Mouse (Mus musculus): ENCODE data around the gene Lamtor2.

Gene Lamtor2

GRCm38 (mm10) chr3:88523027-88523426 lies 29.8 kb downstream of the Lamtor2 start:
- no peak for DNase-seq

DNA sequence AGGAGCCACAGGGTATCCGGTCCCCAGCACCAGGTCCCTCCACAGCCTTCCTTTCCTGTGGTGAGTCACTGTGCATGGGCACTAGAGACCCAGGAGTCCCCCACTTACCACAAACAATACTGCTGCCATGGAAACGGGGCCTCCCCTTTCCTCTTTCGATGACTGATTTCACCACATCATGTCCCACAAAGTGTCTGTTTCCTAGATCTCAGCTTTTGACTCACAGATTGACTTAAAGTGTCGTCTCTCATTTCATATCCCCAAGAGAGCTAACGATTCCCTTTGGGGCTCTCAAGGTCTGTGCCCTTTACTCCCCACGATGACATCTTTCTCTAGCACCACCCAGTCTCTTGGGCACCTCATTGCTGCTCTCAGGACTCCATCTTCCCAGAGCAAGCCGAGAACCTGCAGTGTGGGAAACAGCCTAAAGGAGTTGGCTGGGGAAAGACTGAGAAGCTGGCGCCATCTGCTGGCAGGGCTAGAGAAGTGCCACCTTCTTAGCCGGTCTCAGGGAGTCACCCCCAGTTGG lies 31.0 kb downstream of the Lamtor2 start:
- peak; percentile 68 to 75 for DNase-seq

DNA sequence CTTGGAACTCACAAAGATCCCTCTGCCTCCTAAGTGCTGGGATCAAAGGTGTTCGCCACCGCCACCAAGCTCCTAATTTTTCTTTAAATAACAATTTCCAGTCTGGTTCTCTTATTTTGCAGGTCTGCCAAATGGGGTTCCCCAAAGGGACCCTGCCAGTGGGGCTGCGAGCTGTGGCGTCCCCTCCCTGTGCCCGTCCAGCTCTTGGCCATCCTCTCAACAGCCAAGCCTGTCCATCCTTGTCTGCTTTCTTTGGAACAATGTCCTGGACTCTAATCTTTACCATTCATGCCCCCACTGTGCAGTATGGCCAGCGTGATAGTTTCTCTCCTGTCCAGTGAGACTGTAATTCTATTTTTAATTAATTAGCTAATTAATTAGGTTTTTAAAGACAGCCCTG lies 31.7 kb downstream of the Lamtor2 start:
- no peak for DNase-seq

DNA sequence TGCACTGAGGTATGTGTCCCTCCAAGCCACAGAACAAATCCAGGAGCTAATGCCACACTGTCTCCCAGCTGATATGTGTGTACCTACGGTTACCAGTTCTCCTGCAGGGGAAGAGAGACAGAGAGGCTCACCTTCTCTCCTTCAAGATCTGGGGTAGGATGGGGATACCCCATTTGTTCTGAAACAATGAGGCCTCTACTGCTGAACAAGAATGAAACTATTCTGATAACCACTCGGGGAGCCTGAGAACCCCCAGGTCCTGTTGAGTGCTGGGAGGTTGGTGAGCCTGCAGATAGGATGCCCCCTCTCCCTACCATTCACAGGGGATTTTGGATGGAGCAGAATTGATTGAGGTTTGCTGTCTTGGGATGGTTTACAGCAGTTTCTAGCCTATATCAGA lies 32.8 kb downstream of the Lamtor2 start:
- no peak for DNase-seq

DNA sequence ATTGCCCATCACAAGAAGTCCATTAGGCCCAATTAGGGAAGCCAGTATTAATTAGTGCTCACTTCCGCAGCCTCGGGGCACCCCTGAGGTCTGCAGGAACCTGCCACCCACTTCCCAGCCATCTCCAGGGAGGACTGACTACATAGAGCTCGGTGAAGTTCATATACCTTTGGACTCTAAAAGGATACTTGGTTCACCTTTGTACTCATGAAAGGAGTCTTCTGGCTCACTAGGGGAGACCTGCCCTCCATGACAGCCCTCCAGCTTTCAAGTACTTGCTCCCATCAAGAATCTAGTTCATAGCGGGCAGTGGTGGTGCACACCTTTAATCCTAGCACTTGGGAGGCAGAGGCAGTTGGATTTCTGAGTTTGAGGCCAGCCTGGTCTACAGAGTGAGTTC lies 34.5 kb downstream of the Lamtor2 start:
- no peak for DNase-seq

DNA sequence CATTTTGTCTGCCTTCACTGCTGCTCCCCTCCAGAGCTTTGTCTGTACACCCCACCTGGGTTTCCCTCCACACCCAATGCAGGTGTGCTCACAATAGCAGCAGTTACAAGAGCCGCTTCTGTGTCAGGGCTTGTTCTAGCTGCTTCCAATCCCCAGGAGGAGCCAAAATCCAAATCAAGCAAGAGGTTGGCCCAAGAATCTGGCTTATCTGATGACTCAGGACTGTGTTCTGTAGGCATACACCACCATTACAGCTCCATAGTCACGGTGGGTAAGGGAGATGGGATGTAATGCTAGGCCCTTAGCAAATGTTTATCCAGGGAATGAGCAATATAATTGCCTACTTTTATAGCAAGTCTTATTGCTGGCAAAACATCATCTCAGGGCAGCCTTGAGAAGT lies 36.5 kb downstream of the Lamtor2 start:
- DNase-seq: no peak

DNA sequence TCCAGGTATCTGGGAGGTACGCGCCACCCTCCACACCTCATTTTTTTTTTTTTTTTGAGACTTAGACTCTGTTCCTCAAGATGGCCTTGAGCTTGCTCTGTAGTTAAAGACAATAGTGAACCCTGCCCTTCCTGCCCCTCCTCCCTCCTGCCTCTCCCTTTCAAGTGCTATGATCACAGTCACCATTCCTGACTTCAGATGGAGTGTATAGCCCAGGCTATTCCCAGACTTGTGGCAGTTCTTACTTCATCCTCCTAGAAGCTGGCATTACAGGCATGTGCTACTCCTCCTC lies 37.8 kb downstream of the Lamtor2 start:
- no peak for DNase-seq

GRCm38 (mm10) chr3:88514231-88515094 lies 38.4 kb downstream of the Lamtor2 start:
- DNase-seq: no peak

DNA sequence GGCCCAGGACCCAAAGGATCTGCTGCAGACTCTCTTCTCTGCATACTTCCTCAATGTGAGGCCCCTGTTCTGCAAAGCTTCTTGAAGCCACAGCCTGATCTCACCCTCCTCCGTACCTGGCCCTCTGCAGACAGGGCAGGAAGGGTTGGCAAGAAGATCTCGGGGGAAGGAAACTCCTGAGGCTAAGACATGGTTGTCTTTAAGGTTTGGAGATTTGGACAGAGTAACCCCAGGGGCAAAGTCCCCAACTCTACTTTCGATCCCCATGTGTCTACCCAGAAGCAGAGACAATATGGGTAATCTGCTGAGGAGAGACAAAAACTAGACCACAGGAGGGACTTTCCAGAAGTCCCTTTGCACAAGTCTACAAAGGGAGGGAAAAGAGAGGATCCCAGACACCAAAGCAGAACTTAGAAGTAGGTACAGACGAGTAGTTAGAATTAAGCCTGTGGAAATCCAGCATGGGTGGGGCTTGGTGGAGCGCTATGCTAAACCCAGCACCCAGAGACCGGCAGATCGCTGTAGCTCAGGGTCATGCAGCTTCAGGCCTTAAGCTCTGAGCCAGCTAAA lies 39.2 kb downstream of the Lamtor2 start:
- no peak for DNase-seq

DNA sequence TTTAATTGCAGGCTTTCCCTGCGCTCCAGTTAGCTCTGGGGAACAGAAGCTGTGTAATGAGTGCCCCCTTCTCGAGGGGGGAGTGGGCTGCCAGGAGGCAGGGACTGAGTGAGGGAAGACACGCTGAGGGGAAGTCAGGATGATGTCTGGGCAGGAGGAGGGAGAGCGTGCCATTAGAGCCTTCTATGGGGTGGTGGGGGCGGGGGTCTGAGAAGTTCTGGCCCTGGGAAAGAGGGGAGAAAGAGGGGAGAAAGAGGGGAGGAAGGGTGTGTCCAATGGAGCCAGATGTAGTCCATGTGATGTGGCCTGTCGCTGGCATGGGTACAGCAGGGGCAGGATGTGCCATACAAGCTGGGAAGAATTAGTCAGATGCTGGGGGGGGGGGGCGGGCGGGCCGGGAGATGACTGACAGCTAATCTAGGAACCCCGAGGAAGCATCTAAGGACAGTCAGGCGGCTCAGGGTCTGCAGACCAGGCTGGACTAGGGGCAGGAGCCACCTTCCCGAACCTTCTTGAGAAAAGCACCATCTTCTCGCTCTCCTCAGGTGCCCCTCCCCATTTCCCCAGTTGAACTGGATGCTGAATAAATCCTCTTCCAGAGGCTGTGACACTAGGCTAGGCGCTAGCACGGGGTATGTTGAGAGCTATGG lies 39.9 kb downstream of the Lamtor2 start:
- no peak for DNase-seq

- DNase-seq: no peak
These were observed 40.6 kb downstream of the Lamtor2 start for GRCm38 (mm10) chr3:88512141-88512895.

GRCm38 (mm10) chr3:88511559-88511958 lies 41.3 kb downstream of the Lamtor2 start:
- DNase-seq: no peak

GRCm38 (mm10) chr3:88510421-88511289 lies 42.2 kb downstream of the Lamtor2 start:
- DNase-seq: no peak

- DNase-seq: peak; percentile 94 to 97
These were observed 43.0 kb downstream of the Lamtor2 start, which contains the start of gene Lmna for GRCm38 (mm10) chr3:88509692-88510420. Gene Lmna (minus strand): TSS chr3:88509956.

DNA sequence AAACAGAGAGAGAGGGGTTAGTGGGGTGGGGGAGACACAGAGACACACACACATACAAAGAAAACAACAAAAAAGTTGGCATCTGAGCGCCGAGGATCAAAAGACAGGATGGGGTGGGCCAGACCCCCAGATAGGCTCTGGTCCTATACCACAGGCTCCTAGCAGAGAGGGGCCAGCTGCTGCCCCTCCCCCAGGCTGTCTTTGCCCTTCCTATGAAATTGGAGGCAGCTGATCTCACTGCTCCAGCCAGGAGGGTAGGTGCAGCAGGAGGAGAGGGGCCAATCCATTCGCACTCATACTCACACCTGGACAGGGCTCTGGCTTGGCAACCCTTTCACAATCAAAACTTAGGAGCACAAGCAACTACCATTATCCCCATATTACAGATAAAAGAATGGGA lies 43.6 kb downstream of the Lamtor2 start:
- DNase-seq: no peak

DNA sequence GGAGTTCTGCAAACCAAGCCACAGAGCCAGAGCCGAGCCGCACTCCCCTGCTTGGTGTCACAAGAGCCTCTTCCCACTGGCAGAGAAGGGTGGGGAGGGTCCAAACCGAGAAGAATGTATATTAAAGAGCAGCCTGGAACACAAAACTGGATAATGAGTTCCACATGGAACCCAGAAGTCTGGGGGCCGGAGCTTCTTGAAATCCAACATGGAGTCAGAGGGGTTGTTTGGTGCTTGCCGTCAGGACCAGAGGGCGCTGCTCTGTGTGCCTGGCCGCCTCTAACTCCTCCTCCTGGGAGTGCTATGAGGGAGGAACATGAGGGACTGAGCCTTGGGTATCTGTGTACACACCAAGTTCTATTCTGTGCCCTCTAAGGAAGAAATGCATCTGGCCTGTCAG lies 47.1 kb downstream of the Lamtor2 start:
- no peak for DNase-seq

DNA sequence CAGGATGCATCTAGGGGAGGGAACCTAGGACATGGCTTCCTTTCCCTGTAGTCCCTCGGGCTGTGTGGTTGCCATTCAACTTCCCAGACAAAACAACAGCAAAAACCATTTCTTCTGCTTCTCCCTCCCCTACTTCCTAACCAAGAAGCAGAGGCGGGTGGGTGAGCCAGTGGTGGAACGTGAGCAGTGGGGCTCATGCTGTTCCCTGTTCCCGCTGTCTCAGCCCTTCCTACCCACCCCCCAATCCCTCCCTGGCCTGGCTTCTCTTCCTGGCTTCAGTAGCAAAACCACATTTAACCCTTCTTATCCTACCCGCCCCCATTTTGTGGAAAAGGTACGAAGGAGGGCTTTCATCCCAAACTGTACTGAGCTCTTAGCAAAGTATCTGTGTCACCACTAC lies 47.8 kb downstream of the Lamtor2 start:
- no peak for DNase-seq

DNA sequence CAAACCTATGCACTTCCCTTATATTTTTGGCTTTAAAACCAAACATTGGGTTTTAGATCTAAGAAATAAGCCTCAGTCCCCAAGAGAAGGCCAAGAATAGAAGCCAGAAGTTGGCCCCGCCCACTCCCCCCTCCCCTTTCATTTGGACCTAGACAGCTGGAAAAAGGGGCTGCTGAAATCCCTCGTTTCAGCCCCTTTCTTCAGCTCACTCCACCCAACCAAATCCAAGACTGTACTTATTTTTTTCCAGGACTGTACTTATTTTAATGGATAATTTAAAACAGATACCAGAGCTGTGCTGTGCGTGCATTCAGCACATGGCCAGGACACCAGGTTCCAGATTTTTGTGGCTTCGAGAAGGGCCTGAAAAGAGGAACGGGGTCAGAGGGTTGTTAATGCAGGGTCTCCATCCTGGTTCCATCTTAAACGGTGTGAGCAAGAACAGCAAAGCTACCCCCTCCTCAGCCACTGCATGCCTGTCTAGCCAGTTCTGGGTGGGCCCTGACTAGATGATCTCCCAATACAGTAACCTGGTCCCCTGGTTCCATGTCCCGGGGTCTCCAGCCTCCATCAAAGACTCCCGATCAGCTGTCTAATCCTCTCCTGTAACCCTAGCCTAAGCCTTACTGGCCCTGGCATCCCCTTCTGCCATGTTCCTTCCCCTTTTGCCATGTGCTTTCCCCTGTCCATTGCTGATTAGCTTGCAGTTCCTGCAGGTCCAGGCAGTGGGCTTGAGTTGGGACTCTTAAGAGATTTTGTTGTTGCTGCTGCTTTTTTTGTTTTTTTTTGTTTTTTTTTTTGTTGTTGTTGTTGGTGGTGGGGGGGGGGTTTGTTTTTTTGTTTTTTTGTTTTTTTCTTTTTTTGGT lies 48.8 kb downstream of the Lamtor2 start:
- no peak for DNase-seq

- no peak for DNase-seq
These were observed 49.4 kb downstream of the Lamtor2 start for GRCm38 (mm10) chr3:88503505-88503863.

All from cerebellum, postnatal 14 days (tissue).